Mouse (Mus musculus) hindbrain, embryonic 12.5 days (tissue): ENCODE data around the gene Klhl26. TPM values are rescaled to one million over a fixed set of nuclear protein-coding genes. Genes with fewer than 3 reads are reported as not detected.

Source experiments
- ATAC-seq: fragments of 200-750 bp; cut with Nextera tagmentation; 2 replicates; pipeline ENCODE4 v1.8.0; 2017; ENCODE audit warnings: moderate TSS enrichment; ENCODE audit not compliant: low FRiP score
- H3K27ac ChIP-seq: fragments of 300-500 bp; sonication (generic); 2 replicates; pipeline ENCODE4 v1.5.1; 2016; ENCODE audit warnings: mild to moderate bottlenecking
- H3K27me3 ChIP-seq: fragments of 300-500 bp; sonication (generic); 2 replicates; pipeline ENCODE4 v1.6.1; 2016; ENCODE audit warnings: mild to moderate bottlenecking
- H3K36me3 ChIP-seq: fragments of 300-500 bp; sonication (generic); 2 replicates; pipeline ENCODE4 v1.6.1; 2016; ENCODE audit warnings: mild to moderate bottlenecking
- H3K4me1 ChIP-seq: fragments of 300-500 bp; sonication (generic); 2 replicates; pipeline ENCODE4 v1.6.1; 2016
- H3K4me2 ChIP-seq: fragments of 300-500 bp; sonication (generic); replicated peaks from 2 replicates; pipeline ENCODE4 v1.6.1; 2016; ENCODE audit warnings: mild to moderate bottlenecking
- H3K4me3 ChIP-seq: fragments of 300-500 bp; sonication (generic); 2 replicates; pipeline ENCODE4 v1.5.1; 2016; ENCODE audit warnings: mild to moderate bottlenecking
- H3K9ac ChIP-seq: fragments of 300-500 bp; sonication (generic); 2 replicates; pipeline ENCODE4 v1.6.1; 2016; ENCODE audit warnings: mild to moderate bottlenecking, moderate library complexity
- H3K9me3 ChIP-seq: fragments of 300-500 bp; sonication (generic); replicated peaks from 2 replicates; pipeline ENCODE4 v1.6.1; 2016; ENCODE audit warnings: mild to moderate bottlenecking
- WGBS: fragments of 180-500 bp; shearing (Covaris S2); methylation state at CpG from one replicate; pipeline ENCODE4 v1.1.7; 2016; 5-methylcytosine and 5-hydroxymethylcytosine counted together
- polyA plus RNA-seq: library from polyadenylated mRNA; unstranded; fragments of >200 nt; fragmentation: Nextera tagmentation; extraction: Ambion mirVana; gene quantifications from 2 replicates; pipeline ENCODE4 v1.2.1, GENCODE M21; 2016

Klhl26 gene
- polyA plus RNA-seq, 1 experiment from 2014 or later, result 23.9 TPM

GRCm38 (mm10) chr8:70466305-70466704, 10.5 kb downstream of the Klhl26 start:
- peaks cover 12% of the 10 kb centered on the region for H3K4me1 ChIP-seq
- H3K36me3 ChIP-seq, result peaks cover 3% of the 10 kb centered on the region; the same call in 1 of the 2 replicates
- 0 out of 2 replicates have a peak overlapping the region, but pooled peaks have one; percentile 30 for H3K27ac ChIP-seq
- H3K9me3 ChIP-seq, result no peaks in the 10 kb centered on the region
- no peaks in the 10 kb centered on the region for H3K27me3 ChIP-seq
- H3K4me3 ChIP-seq, result no peak overlapping the region
- no peak overlapping the region for H3K4me2 ChIP-seq
- WGBS, result 84% methylated on average over 4 of the region's 4 CpGs
- no peak for ATAC-seq
- H3K9ac ChIP-seq, result no peak overlapping the region

GRCm38 (mm10) chr8:70465701-70466100, 11.1 kb downstream of the Klhl26 start:
- no peak overlapping the region for H3K4me2 ChIP-seq
- no peaks in the 10 kb centered on the region for H3K9me3 ChIP-seq
- no peak overlapping the region for H3K4me3 ChIP-seq
- no peaks in the 10 kb centered on the region for H3K27me3 ChIP-seq
- peaks cover 12% of the 10 kb centered on the region for H3K4me1 ChIP-seq
- H3K9ac ChIP-seq, result no peak overlapping the region
- no peak for ATAC-seq
- H3K27ac ChIP-seq, result no peak overlapping the region
- 96% methylated on average over 4 of the region's 4 CpGs for WGBS
- peaks cover 3% of the 10 kb centered on the region; the same call in 1 of the 2 replicates for H3K36me3 ChIP-seq

- no peaks in the 10 kb centered on the region for H3K27me3 ChIP-seq
- H3K36me3 ChIP-seq, result peaks cover 7% of the 10 kb centered on the region; the same call in 1 of the 2 replicates
- no peak overlapping the region for H3K9ac ChIP-seq
- no peak overlapping the region for H3K27ac ChIP-seq
- no peak for ATAC-seq
- H3K4me1 ChIP-seq, result peaks cover 12% of the 10 kb centered on the region
- H3K4me2 ChIP-seq, result no peak overlapping the region
- no peaks in the 10 kb centered on the region for H3K9me3 ChIP-seq
- 88% methylated on average over 6 of the region's 6 CpGs for WGBS
- H3K4me3 ChIP-seq, result no peak overlapping the region
These were observed 12.6 kb downstream of the Klhl26 start for GRCm38 (mm10) chr8:70464162-70464561.

- H3K4me1 ChIP-seq, result peaks cover 12% of the 10 kb centered on the region
- 71% methylated on average over 4 of the region's 4 CpGs for WGBS
- no peaks in the 10 kb centered on the region for H3K27me3 ChIP-seq
- H3K9me3 ChIP-seq, result no peaks in the 10 kb centered on the region
- peaks cover 7% of the 10 kb centered on the region; the same call in 1 of the 2 replicates for H3K36me3 ChIP-seq
- H3K27ac ChIP-seq, result no peak overlapping the region
- no peak for ATAC-seq
- H3K9ac ChIP-seq, result no peak overlapping the region
- H3K4me2 ChIP-seq, result no peak overlapping the region
- no peak overlapping the region for H3K4me3 ChIP-seq
These were observed 13.5 kb downstream of the Klhl26 start for GRCm38 (mm10) chr8:70463306-70463705.

GRCm38 (mm10) chr8:70462516-70462813, 14.3 kb downstream of the Klhl26 start:
- H3K4me3 ChIP-seq, result no peak overlapping the region
- H3K27ac ChIP-seq, result no peak overlapping the region
- H3K36me3 ChIP-seq, result peaks cover 7% of the 10 kb centered on the region; the same call in 1 of the 2 replicates
- H3K4me1 ChIP-seq, result peaks cover 12% of the 10 kb centered on the region
- WGBS, result 93% methylated on average over 8 of the region's 8 CpGs
- H3K27me3 ChIP-seq, result no peaks in the 10 kb centered on the region
- H3K9me3 ChIP-seq, result no peaks in the 10 kb centered on the region
- no peak overlapping the region for H3K9ac ChIP-seq
- H3K4me2 ChIP-seq, result no peak overlapping the region
- no peak for ATAC-seq

GRCm38 (mm10) chr8:70461765-70462515, 14.8 kb downstream of the Klhl26 start:
- Histone ChIP-seq H3K27ac (no peak overlapping the region), H3K9me3 (no peaks in the 10 kb centered on the region), H3K4me3 (no peak overlapping the region), H3K4me1 (peaks cover 7% of the 10 kb centered on the region; the same call in 1 of the 2 replicates), H3K4me2 (no peak overlapping the region), H3K9ac (peak overlapping the region; percentile 27; the same call in 1 of the 2 replicates), H3K27me3 (no peaks in the 10 kb centered on the region), H3K36me3 (peaks cover 7% of the 10 kb centered on the region; the same call in 1 of the 2 replicates)
- no peak for ATAC-seq
- 89% methylated on average over 16 of the region's 16 CpGs for WGBS

GRCm38 (mm10) chr8:70460606-70461005, 16.2 kb downstream of the Klhl26 start:
- no peaks in the 10 kb centered on the region for H3K27me3 ChIP-seq
- 0 out of 2 replicates have a peak, but pooled peaks cover 7% of the 10 kb centered on the region for H3K4me1 ChIP-seq
- H3K27ac ChIP-seq, result no peak overlapping the region
- H3K9ac ChIP-seq, result no peak overlapping the region
- no peaks in the 10 kb centered on the region for H3K9me3 ChIP-seq
- ATAC-seq, result no peak
- H3K4me3 ChIP-seq, result no peak overlapping the region
- H3K4me2 ChIP-seq, result no peak overlapping the region
- 0 out of 2 replicates have a peak, but pooled peaks cover 4% of the 10 kb centered on the region for H3K36me3 ChIP-seq
- WGBS, result 82% methylated on average over 9 of the region's 9 CpGs

GRCm38 (mm10) chr8:70460199-70460598, 16.6 kb downstream of the Klhl26 start:
- Histone ChIP-seq H3K9ac (no peak overlapping the region), H3K4me2 (no peak overlapping the region), H3K9me3 (no peaks in the 10 kb centered on the region), H3K4me1 (0 out of 2 replicates have a peak, but pooled peaks cover 7% of the 10 kb centered on the region), H3K27ac (no peak overlapping the region), H3K27me3 (no peaks in the 10 kb centered on the region), H3K4me3 (no peak overlapping the region), H3K36me3 (0 out of 2 replicates have a peak, but pooled peaks cover 4% of the 10 kb centered on the region)
- ATAC-seq, result no peak
- 90% methylated on average over 5 of the region's 5 CpGs for WGBS

GRCm38 (mm10) chr8:70459636-70460035, 17.1 kb downstream of the Klhl26 start:
- Histone ChIP-seq H3K4me3 (no peak overlapping the region), H3K9ac (no peak overlapping the region), H3K27ac (no peak overlapping the region), H3K9me3 (no peaks in the 10 kb centered on the region), H3K4me2 (no peak overlapping the region), H3K4me1 (0 out of 2 replicates have a peak, but pooled peaks cover 7% of the 10 kb centered on the region), H3K27me3 (no peaks in the 10 kb centered on the region), H3K36me3 (0 out of 2 replicates have a peak, but pooled peaks cover 4% of the 10 kb centered on the region)
- ATAC-seq, result no peak
- 98% methylated on average over 2 of the region's 2 CpGs for WGBS

- Histone ChIP-seq H3K9me3 (no peaks in the 10 kb centered on the region), H3K4me1 (0 out of 2 replicates have a peak, but pooled peaks cover 3% of the 10 kb centered on the region), H3K9ac (no peak overlapping the region), H3K4me2 (no peak overlapping the region), H3K36me3 (0 out of 2 replicates have a peak, but pooled peaks cover 4% of the 10 kb centered on the region), H3K4me3 (no peak overlapping the region), H3K27me3 (no peaks in the 10 kb centered on the region), H3K27ac (no peak overlapping the region)
- WGBS, result 91% methylated on average over 3 of the region's 3 CpGs
- ATAC-seq, result no peak
These were observed 18.3 kb downstream of the Klhl26 start for GRCm38 (mm10) chr8:70458462-70458861.

GRCm38 (mm10) chr8:70457882-70458281, 18.9 kb downstream of the Klhl26 start:
- H3K4me2 ChIP-seq, result no peak overlapping the region
- no peak overlapping the region for H3K9ac ChIP-seq
- no peak overlapping the region for H3K4me3 ChIP-seq
- peaks cover 5% of the 10 kb centered on the region; the same call in 1 of the 2 replicates for H3K27me3 ChIP-seq
- H3K4me1 ChIP-seq, result no peaks in the 10 kb centered on the region
- H3K27ac ChIP-seq, result no peak overlapping the region
- peaks cover 4% of the 10 kb centered on the region; the same call in 1 of the 2 replicates for H3K36me3 ChIP-seq
- WGBS, result 87% methylated on average over 6 of the region's 6 CpGs
- no peaks in the 10 kb centered on the region for H3K9me3 ChIP-seq
- ATAC-seq, result no peak

- Histone ChIP-seq H3K4me3 (no peak overlapping the region), H3K9me3 (no peaks in the 10 kb centered on the region), H3K4me2 (no peak overlapping the region), H3K9ac (no peak overlapping the region), H3K27me3 (peaks cover 13% of the 10 kb centered on the region), H3K27ac (no peak overlapping the region), H3K36me3 (peaks cover 10% of the 10 kb centered on the region), H3K4me1 (no peaks in the 10 kb centered on the region)
- no peak for ATAC-seq
- 100% methylated on average over 1 of the region's 1 CpGs for WGBS
These were observed 19.8 kb downstream of the Klhl26 start for GRCm38 (mm10) chr8:70456996-70457395.

- WGBS, result 88% methylated on average over 5 of the region's 5 CpGs
- Histone ChIP-seq H3K27ac (no peak overlapping the region), H3K9me3 (no peaks in the 10 kb centered on the region), H3K36me3 (peaks cover 20% of the 10 kb centered on the region), H3K4me3 (no peak overlapping the region), H3K4me2 (no peak overlapping the region), H3K27me3 (peaks cover 20% of the 10 kb centered on the region), H3K4me1 (no peaks in the 10 kb centered on the region), H3K9ac (no peak overlapping the region)
- ATAC-seq, result no peak
These were observed 22.9 kb downstream of the Klhl26 start for GRCm38 (mm10) chr8:70453852-70454251.
